Mouse (Mus musculus): ENCODE measurements around the gene Map3k4. TPM values are rescaled to one million over a fixed set of nuclear protein-coding genes. Genes with fewer than 3 reads are reported as not detected.

Map3k4 gene
- polyA plus RNA-seq, 1 experiment from 2014 or later, result 35.9 TPM

Other genes starting within 250 kb of the Map3k4 start
- gene Agpat4, start 200.1 kb downstream of the Map3k4 start, polyA plus RNA-seq (2014; fragmentation: Nextera tagmentation; extraction: Ambion mirVana), result 36.1 and 38.2 TPM in 2 replicates
- gene Plg, start 59.8 kb upstream of the Map3k4 start, polyA plus RNA-seq (2014; fragmentation: Nextera tagmentation; extraction: Ambion mirVana), result 0.20 TPM in 1 of 2 replicates, not detected in the other
- gene Slc22a3, start 188.9 kb upstream of the Map3k4 start, polyA plus RNA-seq (2014; fragmentation: Nextera tagmentation; extraction: Ambion mirVana), result 0.82 and 1.3 TPM in 2 replicates

All from hindbrain, embryonic 14.5 days (tissue).